Mouse (Mus musculus) bone marrow, adult 2 months (tissue): ENCODE data around the gene Clcnka. TPM values are rescaled to one million over a fixed set of nuclear protein-coding genes. Genes with fewer than 3 reads are reported as not detected.

Experiments used
- H3K27ac ChIP-seq: fragments of 200-500 bp; 2 replicates; pipeline ENCODE4 v1.5.1; 2012; ENCODE audit warnings: low read depth, mild to moderate bottlenecking, control low read depth, inconsistent platforms, low read length; ENCODE audit not compliant: control insufficient read depth, poor library complexity, insufficient read depth
- H3K4me1 ChIP-seq: fragments of 200-500 bp; 2 replicates; pipeline ENCODE4 v1.6.1; 2011; ENCODE audit warnings: low read length; ENCODE audit not compliant: control insufficient read depth, insufficient read depth
- H3K4me3 ChIP-seq: fragments of 200-500 bp; replicated peaks from 2 replicates; pipeline ENCODE3; 2011; ENCODE audit warnings: mild to moderate bottlenecking, low read depth, low read length, control low read depth; ENCODE audit not compliant: control insufficient read depth
- CTCF ChIP-seq: fragments of 200-500 bp; IDR thresholded peaks from 2 replicates; pipeline ENCODE4 v1.5.1; 2011; ENCODE audit warnings: low read length, control low read depth; ENCODE audit not compliant: control insufficient read depth, insufficient read depth
- POLR2A ChIP-seq: fragments of 200-500 bp; IDR thresholded peaks from 2 replicates; pipeline ENCODE4 v1.6.1; 2011; ENCODE audit warnings: low read depth, mild to moderate bottlenecking, control low read depth, low read length, borderline replicate concordance; ENCODE audit not compliant: control insufficient read depth
- WGBS: fragments of 180-500 bp; shearing (Covaris S2); methylation state at CpG from one replicate; pipeline ENCODE4 v1.1.7; 2018; 5-methylcytosine and 5-hydroxymethylcytosine counted together
- polyA plus RNA-seq: library from polyadenylated mRNA; stranded (reverse); fragments of >200 nt; gene quantifications from 2 replicates; pipeline ENCODE4 v1.2.4, GENCODE M21; 2011; ENCODE audit warnings: low replicate concordance; ENCODE audit not compliant: missing spikeins, insufficient read depth, insufficient read length

Clcnka gene
- polyA plus RNA-seq, 1 experiment, result not detected

DNA sequence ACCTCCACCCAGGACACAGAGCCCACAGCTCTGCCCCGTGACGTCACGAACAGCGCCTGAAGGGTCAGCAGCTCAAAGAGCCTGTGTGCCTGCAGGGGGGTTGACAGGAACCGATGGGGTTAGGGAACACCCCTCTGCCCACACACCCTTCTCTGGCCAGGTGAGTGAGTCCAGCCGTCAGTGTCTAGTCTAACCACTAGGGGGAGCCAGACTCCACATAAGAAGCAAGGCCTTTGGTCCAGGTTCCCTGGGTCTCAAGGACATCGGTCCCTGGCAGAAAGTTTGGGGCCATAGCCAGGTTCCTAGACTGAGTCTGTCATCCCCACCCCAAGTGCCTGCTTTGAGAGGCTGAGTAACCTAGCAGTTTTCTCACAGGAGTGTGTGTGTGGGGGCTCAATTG is 13.2 kb downstream of the Clcnka start:
- H3K4me3 ChIP-seq, result no peak overlapping the region
- no peaks in the 10 kb centered on the region for H3K4me1 ChIP-seq
- no peak overlapping the region for H3K27ac ChIP-seq
- WGBS, result under 1% methylated on average over 7 of the region's 7 CpGs
- TF ChIP-seq CTCF (peak; percentile 95), POLR2A (no peak)

DNA sequence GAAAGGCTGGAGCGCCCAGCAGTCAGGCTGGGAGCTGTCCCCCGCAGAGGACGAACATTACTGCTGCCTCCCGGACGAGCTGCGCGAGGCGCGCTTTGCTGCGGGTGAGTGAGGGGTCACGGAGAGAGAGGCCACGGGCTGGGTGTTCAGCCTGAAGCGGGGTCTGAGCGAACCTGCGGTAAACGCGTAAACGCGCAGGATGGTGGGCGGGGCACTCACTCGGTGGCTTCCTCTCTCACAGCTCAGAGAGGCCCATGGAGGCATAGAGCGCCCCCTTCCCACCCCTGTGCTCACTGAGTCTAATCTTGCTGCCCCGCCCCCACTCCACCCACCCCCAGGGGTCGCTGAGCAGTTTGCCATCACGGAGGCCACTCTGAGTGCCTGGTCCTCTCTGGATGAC is 16.1 kb downstream of the Clcnka start:
- 2% methylated on average over 25 of the region's 25 CpGs for WGBS
- no peak overlapping the region for H3K27ac ChIP-seq
- no peak overlapping the region for H3K4me3 ChIP-seq
- TF ChIP-seq POLR2A (no peak; the same call in 1 of the 2 replicates), CTCF (no peak)
- no peaks in the 10 kb centered on the region for H3K4me1 ChIP-seq

DNA sequence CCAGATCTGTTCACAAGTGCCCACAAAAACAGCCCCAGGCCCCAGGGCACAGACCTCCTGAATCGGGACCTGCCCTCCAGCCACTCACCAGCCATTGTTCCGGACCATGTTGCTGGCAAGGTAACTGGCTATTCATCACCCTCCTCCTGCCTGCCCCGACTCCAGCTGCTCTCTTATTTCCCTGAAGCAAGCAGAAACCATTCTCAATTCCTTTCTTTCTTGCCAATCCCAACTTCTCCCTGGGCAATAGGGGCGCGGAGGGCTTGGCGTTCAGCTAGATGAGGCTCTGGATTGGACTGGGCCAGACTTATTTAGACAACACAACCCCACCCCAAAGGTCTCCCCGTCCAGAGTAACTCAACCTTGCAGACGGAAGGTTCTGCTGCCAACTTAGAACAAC is 18.9 kb downstream of the Clcnka start:
- TF ChIP-seq CTCF, result no peak
- no peak for TF ChIP-seq POLR2A
- 68% methylated on average over 8 of the region's 8 CpGs for WGBS

DNA sequence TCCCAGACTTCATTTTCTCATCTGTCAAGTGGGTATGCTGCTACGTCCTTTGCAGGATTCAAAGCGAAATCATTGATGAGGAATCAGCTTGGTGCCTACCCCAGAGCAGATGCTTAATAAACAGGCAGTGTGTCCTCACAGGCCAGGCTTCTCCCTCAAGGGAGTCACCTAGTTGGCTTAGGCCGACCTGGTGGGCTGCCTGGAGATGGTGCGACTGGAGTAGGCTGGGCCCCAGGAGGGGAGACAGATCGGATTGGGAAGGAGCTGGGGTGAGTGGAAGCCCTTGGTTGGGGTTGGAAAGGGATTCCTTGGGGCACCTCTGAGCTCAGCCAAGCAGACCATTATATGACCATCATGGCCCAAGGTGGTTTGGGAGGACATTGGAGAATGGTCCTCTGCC is 26.1 kb downstream of the Clcnka start:
- Histone ChIP-seq H3K4me1 (no peaks in the 10 kb centered on the region), H3K4me3 (no peak overlapping the region), H3K27ac (no peak overlapping the region)
- 84% methylated on average over 5 of the region's 5 CpGs for WGBS
- TF ChIP-seq CTCF, result no peak
- TF ChIP-seq POLR2A, result no peak

More for the DNA sequence above, 18.9 kb downstream of the Clcnka start:
- Histone ChIP-seq H3K4me1 (no peaks in the 10 kb centered on the region), H3K4me3 (no peak overlapping the region), H3K27ac (no peak overlapping the region)

DNA sequence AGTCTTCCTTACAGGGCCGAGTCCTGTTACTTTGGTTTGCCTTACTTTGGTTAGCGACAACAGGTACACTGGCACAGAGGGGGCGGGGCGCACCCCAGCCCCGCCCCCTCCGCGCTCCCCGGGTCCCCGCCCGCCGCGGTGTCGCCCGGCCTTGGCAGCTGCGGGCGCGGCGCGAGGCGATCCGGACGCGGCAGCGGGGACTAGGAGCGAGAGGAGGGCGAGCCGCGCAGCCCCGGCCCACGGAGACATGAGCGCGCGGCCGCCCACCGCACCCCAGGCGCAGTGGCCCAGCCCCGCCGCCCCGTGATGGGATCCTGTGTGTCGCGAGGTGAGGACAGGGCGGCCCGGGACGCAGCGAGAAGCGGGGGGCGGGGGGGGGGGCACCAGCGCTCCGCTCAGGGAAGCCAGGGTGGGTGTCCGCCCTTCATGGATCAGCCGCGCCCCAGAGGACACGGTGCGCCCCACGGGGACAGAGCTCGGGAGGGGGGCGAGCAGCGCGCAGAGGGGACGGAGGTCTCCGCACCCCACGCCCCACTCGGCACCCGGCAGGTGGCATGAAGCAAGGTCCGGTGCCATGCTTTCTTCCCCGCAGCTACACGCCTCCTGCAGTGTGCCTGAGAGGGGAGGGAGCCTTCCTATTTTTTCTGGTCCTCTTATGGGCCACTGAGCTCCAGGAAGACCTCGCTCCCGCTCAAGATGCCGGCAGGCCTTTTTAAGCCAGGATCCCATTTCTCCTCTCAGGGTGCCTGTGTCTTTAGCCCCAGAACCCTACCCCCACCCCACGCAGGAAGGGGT is 30.3 kb downstream of the Clcnka start, which contains the start of gene Fam131c:
Gene Fam131c, plus strand, starts transcription at position 224 of the 795 bp plus-strand sequence.
- no peak within 1 kb of the TSS for H3K27ac ChIP-seq
- H3K4me3 ChIP-seq, result no peak within 1 kb of the TSS
- WGBS, result 5% methylated on average over 58 of the region's 71 CpGs
- TF ChIP-seq CTCF, result no peak
- no peak for TF ChIP-seq POLR2A
- no peaks in the 10 kb centered on the region for H3K4me1 ChIP-seq

DNA sequence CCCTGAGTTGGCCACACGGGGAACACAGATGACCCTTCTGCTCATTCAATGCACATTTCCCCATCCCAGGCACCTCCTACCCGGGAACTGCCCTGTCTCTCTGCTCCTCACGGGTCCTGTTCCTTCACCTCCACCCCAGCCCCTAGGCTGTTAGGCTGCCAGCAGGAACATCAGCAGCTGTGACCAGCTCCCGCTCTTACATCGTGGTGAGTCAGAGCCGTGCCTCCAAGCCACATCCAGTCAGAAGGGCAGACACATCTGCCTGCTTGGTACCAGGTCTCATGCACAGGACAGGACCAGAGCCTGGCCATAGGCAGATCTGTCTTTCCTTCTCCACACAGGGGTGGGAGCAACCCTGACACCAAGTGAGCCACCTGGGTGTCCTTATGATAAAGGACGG is 32.6 kb downstream of the Clcnka start:
- 56% methylated on average over 7 of the region's 7 CpGs for WGBS
- Histone ChIP-seq H3K27ac (no peak overlapping the region), H3K4me1 (no peaks in the 10 kb centered on the region), H3K4me3 (no peak overlapping the region)
- TF ChIP-seq CTCF, result no peak

DNA sequence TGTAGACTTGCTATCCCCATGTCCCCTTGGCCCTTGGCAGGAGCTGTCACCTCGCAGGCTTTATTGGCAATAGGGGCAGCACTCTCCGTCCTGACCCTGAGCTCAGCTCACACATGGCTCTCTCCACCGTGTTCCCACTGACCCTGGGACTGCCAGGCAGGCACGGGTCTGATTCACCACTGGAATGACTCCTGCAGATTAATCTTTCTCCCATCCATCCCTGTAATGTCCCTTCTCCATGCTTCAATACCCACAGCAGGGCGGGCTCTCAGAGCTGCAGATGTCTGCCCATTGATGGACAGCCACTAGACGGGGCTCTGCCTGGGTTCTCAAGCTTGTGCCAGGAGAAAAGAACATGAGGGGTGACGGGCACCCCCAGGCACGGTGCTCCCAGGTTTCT is 33.4 kb downstream of the Clcnka start:
- 63% methylated on average over 8 of the region's 8 CpGs for WGBS

DNA sequence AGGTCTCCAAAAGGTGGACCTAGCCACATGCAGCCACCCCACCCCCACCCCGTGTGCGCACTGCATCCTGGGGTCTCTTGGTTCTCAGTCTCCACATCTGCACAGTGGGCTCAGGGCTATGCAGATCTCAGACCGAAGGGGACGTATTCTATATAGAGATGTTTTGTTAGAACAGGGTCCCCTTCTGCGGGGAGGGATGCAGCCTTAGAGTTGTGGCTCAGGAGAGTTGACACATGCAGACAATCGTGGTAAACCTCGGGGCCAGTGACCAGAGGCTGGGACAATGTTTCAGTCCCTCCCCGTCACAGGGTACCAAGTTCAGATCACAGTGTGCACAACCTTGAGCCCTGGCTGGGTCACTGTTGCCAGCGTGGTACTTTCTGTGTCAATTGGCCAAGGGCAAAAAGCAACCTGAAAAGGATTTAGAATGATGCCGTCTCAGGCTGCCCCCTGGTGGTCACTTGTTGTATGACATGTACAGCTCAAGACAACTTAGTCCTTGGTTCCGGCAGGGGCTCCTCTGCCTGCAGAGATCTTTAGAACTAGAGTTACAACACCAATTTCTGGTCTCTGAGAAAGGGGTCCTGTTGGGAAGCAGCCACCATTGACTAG is 35.5 kb downstream of the Clcnka start:
- H3K4me1 ChIP-seq, result no peaks in the 10 kb centered on the region
- H3K4me3 ChIP-seq, result no peak overlapping the region
- 27% methylated on average over 11 of the region's 11 CpGs for WGBS
- H3K27ac ChIP-seq, result no peak overlapping the region
- TF ChIP-seq POLR2A, result no peak
- TF ChIP-seq CTCF, result peak; percentile 72

More for the DNA sequence above, 33.4 kb downstream of the Clcnka start:
- Histone ChIP-seq H3K4me1 (no peaks in the 10 kb centered on the region), H3K27ac (no peak overlapping the region), H3K4me3 (no peak overlapping the region)
- no peak for TF ChIP-seq CTCF
- no peak for TF ChIP-seq POLR2A
